Mouse (Mus musculus): ENCODE data around the gene Pum3. TPM values are rescaled to one million over a fixed set of nuclear protein-coding genes. Genes with fewer than 3 reads are reported as not detected.

Gene Pum3
- polyA plus RNA-seq, 1 experiment: 72.4 TPM

DNA sequence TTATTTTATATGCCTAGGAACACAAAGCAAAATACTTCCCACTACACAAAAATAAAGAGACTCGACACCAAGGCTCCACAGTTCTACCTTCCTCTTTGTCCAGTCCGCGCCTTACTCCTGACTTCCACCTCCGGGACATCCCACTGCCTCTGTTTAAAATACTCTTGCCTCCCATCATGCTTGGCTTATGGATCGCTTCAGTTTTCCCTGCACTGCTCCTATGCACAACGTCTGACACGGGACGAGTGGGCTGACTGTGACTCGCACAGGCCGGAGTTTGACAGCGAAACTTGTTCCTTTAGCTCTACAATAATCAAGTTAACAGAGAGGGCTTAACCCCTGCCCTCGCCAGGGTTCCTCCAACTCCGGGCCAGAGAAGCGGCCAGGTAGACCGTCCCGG is 344 bp downstream of the Pum3 start:
- TF ChIP-seq CTCF (IDR thresholded peaks at IDR 0.05; ENCODE audit: control insufficient read depth, insufficient read depth, low read length) (no peak), POLR2A (IDR thresholded peaks at IDR 0.05; ENCODE audit: borderline replicate concordance, control insufficient read depth, low read depth, low read length) (no peak)
- Histone ChIP-seq H3K27ac (ENCODE audit: control insufficient read depth, insufficient read depth, low read depth, low read length, poor library complexity) (peak overlapping the region; percentile 35; the same call in 1 of the 2 replicates), H3K4me1 (ENCODE audit: control insufficient read depth, insufficient read depth, low read length) (peaks cover 1% of the 10 kb centered on the region; the same call in 1 of the 2 replicates), H3K4me3 (replicated peaks; ENCODE audit: control insufficient read depth, low read depth, low read length) (peak overlapping the region; percentile 78)
- WGBS: under 1% methylated on average over 16 of the region's 16 CpGs

DNA sequence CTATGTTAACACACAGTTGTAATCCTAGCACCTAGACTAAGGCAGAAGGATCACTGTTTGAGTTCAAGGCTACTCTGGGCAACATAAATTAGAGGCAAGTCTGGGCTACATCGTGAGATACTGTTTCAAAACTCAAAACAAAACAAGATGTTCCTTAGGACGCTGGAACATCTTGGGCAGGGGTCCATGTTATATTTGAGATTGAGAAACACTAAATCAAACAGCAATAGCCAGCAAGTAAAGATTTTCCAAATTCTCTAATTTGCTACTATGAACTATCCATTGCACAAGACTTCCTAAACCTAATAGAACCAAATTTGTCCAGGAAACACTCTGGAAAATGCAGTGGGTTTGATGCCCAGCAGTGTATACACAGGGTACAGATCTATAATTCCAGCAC is 1.8 kb downstream of the Pum3 start:
- 68% methylated on average over 2 of the region's 2 CpGs for WGBS
- no peak overlapping the region for H3K27ac ChIP-seq (ENCODE audit: control insufficient read depth, insufficient read depth, low read depth, low read length, poor library complexity)
- peaks cover 1% of the 10 kb centered on the region; the same call in 1 of the 2 replicates for H3K4me1 ChIP-seq (ENCODE audit: control insufficient read depth, insufficient read depth, low read length)
- TF ChIP-seq CTCF (IDR thresholded peaks at IDR 0.05; ENCODE audit: control insufficient read depth, insufficient read depth, low read length) (no peak), POLR2A (IDR thresholded peaks at IDR 0.05; ENCODE audit: borderline replicate concordance, control insufficient read depth, low read depth, low read length) (no peak)
- H3K4me3 ChIP-seq (replicated peaks; ENCODE audit: control insufficient read depth, low read depth, low read length): no peak overlapping the region

- WGBS: 57% methylated on average over 1 of the region's 1 CpGs
- TF ChIP-seq POLR2A (IDR thresholded peaks at IDR 0.05; ENCODE audit: borderline replicate concordance, control insufficient read depth, low read depth, low read length): no peak
- TF ChIP-seq CTCF (IDR thresholded peaks at IDR 0.05; ENCODE audit: control insufficient read depth, insufficient read depth, low read length): no peak
- H3K27ac ChIP-seq (ENCODE audit: control insufficient read depth, insufficient read depth, low read depth, low read length, poor library complexity): no peak overlapping the region
- no peak overlapping the region for H3K4me3 ChIP-seq (replicated peaks; ENCODE audit: control insufficient read depth, low read depth, low read length)
- H3K4me1 ChIP-seq (ENCODE audit: control insufficient read depth, insufficient read depth, low read length): peaks cover 1% of the 10 kb centered on the region; the same call in 1 of the 2 replicates
These were observed 3.2 kb downstream of the Pum3 start for GRCm38 (mm10) chr19:27426451-27426850.

DNA sequence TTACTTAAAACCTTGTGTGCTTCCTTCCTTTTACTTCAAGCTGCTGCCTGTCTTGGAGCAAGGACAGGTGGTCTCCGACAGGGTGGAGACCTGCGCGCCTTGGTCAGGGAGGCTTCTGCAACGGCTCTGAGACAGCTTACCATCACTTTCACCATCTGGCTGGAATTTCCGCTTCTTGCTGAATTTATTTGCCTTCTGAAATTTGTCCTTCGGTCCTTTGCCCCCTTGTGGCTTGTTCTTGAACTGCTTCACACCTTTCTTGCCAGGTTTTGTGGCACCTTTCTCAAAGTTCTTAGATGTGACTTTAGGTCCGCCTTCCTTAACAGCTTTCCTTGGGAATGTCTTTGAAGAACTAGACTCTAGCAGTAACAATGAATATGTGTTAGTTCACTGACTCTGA is 4.0 kb downstream of the Pum3 start:
- no peak for TF ChIP-seq CTCF (IDR thresholded peaks at IDR 0.05; ENCODE audit: control insufficient read depth, insufficient read depth, low read length)
- no peak for TF ChIP-seq POLR2A (IDR thresholded peaks at IDR 0.05; ENCODE audit: borderline replicate concordance, control insufficient read depth, low read depth, low read length)
- H3K27ac ChIP-seq (ENCODE audit: control insufficient read depth, insufficient read depth, low read depth, low read length, poor library complexity): no peak overlapping the region
- 35% methylated on average over 7 of the region's 7 CpGs for WGBS
- peaks cover 1% of the 10 kb centered on the region; the same call in 1 of the 2 replicates for H3K4me1 ChIP-seq (ENCODE audit: control insufficient read depth, insufficient read depth, low read length)
- H3K4me3 ChIP-seq (replicated peaks; ENCODE audit: control insufficient read depth, low read depth, low read length): no peak overlapping the region

DNA sequence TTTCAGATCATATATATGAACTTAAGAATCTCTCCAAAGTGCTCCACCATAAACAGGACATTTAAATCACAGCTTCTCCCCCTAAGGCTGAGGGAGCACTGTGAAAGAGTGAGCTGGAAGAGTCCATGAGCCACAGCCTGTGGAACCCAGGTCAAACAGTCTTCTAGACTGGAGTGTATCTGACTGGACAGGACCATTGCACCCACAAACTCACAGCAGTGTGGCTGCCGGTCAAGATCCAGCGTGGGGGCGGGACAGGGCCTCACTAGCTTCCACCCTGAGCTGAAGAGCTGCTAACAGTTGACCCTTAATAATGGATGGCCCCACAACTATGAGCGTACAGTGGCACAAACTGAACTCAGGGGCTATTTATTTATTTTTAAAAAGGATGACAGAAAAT is 12.2 kb downstream of the Pum3 start:
- TF ChIP-seq CTCF (IDR thresholded peaks at IDR 0.05; ENCODE audit: control insufficient read depth, insufficient read depth, low read length) (no peak), POLR2A (IDR thresholded peaks at IDR 0.05; ENCODE audit: borderline replicate concordance, control insufficient read depth, low read depth, low read length) (no peak)
- no peaks in the 10 kb centered on the region; the same call in 1 of the 2 replicates for H3K4me1 ChIP-seq (ENCODE audit: control insufficient read depth, insufficient read depth, low read length)
- no peak overlapping the region for H3K4me3 ChIP-seq (replicated peaks; ENCODE audit: control insufficient read depth, low read depth, low read length)
- H3K27ac ChIP-seq (ENCODE audit: control insufficient read depth, insufficient read depth, low read depth, low read length, poor library complexity): no peak overlapping the region
- 86% methylated on average over 4 of the region's 4 CpGs for WGBS

DNA sequence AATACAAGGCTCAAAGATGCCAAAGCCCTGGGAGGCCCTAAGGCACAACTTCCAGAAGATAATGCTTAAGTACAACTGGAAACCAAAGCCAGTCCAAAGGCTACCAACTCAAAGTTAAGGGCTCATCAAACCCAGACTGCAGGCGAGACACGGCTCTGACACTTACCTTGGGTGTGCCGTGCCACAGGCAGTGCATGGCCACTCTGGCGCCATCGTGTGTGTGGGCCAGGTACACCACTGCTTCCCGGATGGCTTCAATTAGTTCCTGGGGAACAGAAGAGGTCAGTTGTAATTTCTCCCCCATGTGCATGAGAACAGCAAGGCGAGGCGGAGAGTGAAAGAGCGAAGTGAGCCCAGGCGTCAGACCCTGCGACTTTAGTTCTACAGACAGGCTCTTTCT is 13.1 kb downstream of the Pum3 start:
- 63% methylated on average over 11 of the region's 11 CpGs for WGBS
- no peak overlapping the region for H3K4me3 ChIP-seq (replicated peaks; ENCODE audit: control insufficient read depth, low read depth, low read length)
- TF ChIP-seq POLR2A (IDR thresholded peaks at IDR 0.05; ENCODE audit: borderline replicate concordance, control insufficient read depth, low read depth, low read length) (no peak), CTCF (IDR thresholded peaks at IDR 0.05; ENCODE audit: control insufficient read depth, insufficient read depth, low read length) (peak; percentile 58)
- no peak overlapping the region for H3K27ac ChIP-seq (ENCODE audit: control insufficient read depth, insufficient read depth, low read depth, low read length, poor library complexity)
- H3K4me1 ChIP-seq (ENCODE audit: control insufficient read depth, insufficient read depth, low read length): no peaks in the 10 kb centered on the region; the same call in 1 of the 2 replicates

DNA sequence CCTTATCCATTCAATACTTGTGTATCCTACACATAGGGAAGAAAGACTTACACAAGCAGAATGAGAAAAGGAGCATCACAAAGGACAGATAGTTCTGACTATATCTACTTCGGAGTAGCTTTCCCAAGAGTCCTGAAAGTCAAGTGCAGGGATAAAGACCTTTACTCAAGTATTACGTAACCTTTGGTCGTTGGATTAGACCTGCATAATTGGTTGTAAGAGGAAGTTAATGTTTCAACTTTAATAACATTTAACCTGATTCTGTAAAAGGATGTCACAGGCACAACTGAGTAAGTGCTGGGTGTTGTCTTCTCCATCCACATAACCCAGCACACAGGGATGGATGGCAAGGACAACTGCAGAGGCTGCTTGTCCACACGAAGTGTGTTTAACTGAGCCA is 18.3 kb downstream of the Pum3 start:
- H3K27ac ChIP-seq (ENCODE audit: control insufficient read depth, insufficient read depth, low read depth, low read length, poor library complexity): no peak overlapping the region
- 65% methylated on average over 4 of the region's 4 CpGs for WGBS
- H3K4me1 ChIP-seq (ENCODE audit: control insufficient read depth, insufficient read depth, low read length): no peaks in the 10 kb centered on the region
- TF ChIP-seq CTCF (IDR thresholded peaks at IDR 0.05; ENCODE audit: control insufficient read depth, insufficient read depth, low read length) (no peak), POLR2A (IDR thresholded peaks at IDR 0.05; ENCODE audit: borderline replicate concordance, control insufficient read depth, low read depth, low read length) (no peak)
- no peak overlapping the region for H3K4me3 ChIP-seq (replicated peaks; ENCODE audit: control insufficient read depth, low read depth, low read length)

DNA sequence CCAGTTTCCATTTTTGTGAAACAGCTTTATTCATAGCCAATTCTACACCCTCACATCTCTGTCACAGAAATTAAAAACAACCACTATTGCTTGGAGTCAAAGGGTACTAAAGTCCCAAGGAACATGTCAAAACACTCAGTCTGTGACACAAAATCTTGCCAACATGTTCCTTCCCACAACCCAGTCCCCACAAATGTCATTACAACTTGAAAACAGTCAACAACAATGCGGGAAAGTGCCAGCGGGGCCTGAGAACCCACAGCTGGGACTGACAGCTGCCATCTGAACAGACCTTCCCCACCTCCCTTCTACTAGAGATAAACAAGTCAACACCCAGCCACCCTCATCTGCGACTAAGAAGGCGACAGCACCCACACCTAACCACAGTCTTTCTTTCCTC is 18.9 kb downstream of the Pum3 start:
- H3K4me1 ChIP-seq (ENCODE audit: control insufficient read depth, insufficient read depth, low read length): no peaks in the 10 kb centered on the region
- H3K27ac ChIP-seq (ENCODE audit: control insufficient read depth, insufficient read depth, low read depth, low read length, poor library complexity): peak overlapping the region; percentile 27; the same call in 1 of the 2 replicates
- no peak overlapping the region for H3K4me3 ChIP-seq (replicated peaks; ENCODE audit: control insufficient read depth, low read depth, low read length)
- 77% methylated on average over 4 of the region's 4 CpGs for WGBS
- no peak for TF ChIP-seq POLR2A (IDR thresholded peaks at IDR 0.05; ENCODE audit: borderline replicate concordance, control insufficient read depth, low read depth, low read length)
- TF ChIP-seq CTCF (IDR thresholded peaks at IDR 0.05; ENCODE audit: control insufficient read depth, insufficient read depth, low read length): no peak

DNA sequence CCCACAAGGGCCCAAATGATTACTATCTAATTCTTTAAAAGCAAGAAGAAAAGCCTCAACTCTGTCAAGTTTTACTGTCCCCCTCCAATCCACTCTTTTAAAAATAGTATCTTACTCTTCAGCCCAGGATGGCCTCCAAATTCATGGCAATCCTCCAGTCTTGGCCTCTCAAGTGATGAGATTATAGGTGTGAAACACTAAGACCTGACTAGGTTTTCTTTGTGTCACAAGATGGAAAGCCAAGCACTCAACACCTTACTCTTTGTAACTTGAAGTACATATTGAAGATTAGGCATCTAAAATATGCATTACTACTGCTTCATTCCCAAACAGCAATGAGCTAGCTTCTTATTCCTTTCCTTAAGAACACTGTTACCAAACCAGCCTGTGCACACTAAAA is 19.8 kb downstream of the Pum3 start:
- TF ChIP-seq POLR2A (IDR thresholded peaks at IDR 0.05; ENCODE audit: borderline replicate concordance, control insufficient read depth, low read depth, low read length) (no peak), CTCF (IDR thresholded peaks at IDR 0.05; ENCODE audit: control insufficient read depth, insufficient read depth, low read length) (no peak)
- Histone ChIP-seq H3K4me1 (ENCODE audit: control insufficient read depth, insufficient read depth, low read length) (no peaks in the 10 kb centered on the region), H3K27ac (ENCODE audit: control insufficient read depth, insufficient read depth, low read depth, low read length, poor library complexity) (no peak overlapping the region), H3K4me3 (replicated peaks; ENCODE audit: control insufficient read depth, low read depth, low read length) (no peak overlapping the region)

All from bone marrow, adult 2 months (tissue).